Mouse (Mus musculus) stomach, embryonic 15.5 days (tissue): ENCODE data around the gene Wdr62. TPM values are rescaled to one million over a fixed set of nuclear protein-coding genes. Genes with fewer than 3 reads are reported as not detected.

Experiments used
- ATAC-seq: fragments of 200-750 bp; cut with Nextera tagmentation; 2 replicates; pipeline ENCODE4 v1.8.0; 2017; ENCODE audit warnings: low read depth, moderate number of reproducible peaks, moderate TSS enrichment; ENCODE audit not compliant: insufficient read depth, low FRiP score
- H3K27ac ChIP-seq: fragments of 300-500 bp; sonication (generic); 2 replicates; pipeline ENCODE4 v1.5.1; 2015; ENCODE audit warnings: mild to moderate bottlenecking, inconsistent platforms
- H3K27me3 ChIP-seq: fragments of 300-500 bp; sonication (generic); replicated peaks from 2 replicates; pipeline ENCODE4 v1.6.1; 2015; ENCODE audit warnings: inconsistent platforms
- H3K36me3 ChIP-seq: fragments of 300-500 bp; sonication (generic); 2 replicates; pipeline ENCODE4 v1.6.1; 2015; ENCODE audit warnings: inconsistent platforms
- H3K4me1 ChIP-seq: fragments of 300-500 bp; sonication (generic); 2 replicates; pipeline ENCODE4 v1.6.1; 2015; ENCODE audit warnings: inconsistent platforms
- H3K4me2 ChIP-seq: fragments of 300-500 bp; sonication (generic); 2 replicates; pipeline ENCODE4 v1.6.1; 2015; ENCODE audit warnings: mild to moderate bottlenecking, inconsistent platforms
- H3K4me3 ChIP-seq: fragments of 300-500 bp; sonication (generic); replicated peaks from 2 replicates; pipeline ENCODE4 v1.5.1; 2015; ENCODE audit warnings: inconsistent platforms
- H3K9ac ChIP-seq: fragments of 300-500 bp; sonication (generic); 2 replicates; pipeline ENCODE4 v1.6.1; 2015; ENCODE audit warnings: inconsistent platforms
- H3K9me3 ChIP-seq: fragments of 300-500 bp; sonication (generic); 2 replicates; pipeline ENCODE4 v1.6.1; 2016; ENCODE audit warnings: inconsistent platforms
- WGBS: fragments of 180-500 bp; shearing (Covaris S2); methylation state at CpG from one replicate; pipeline ENCODE4 v1.1.7; 2015; 5-methylcytosine and 5-hydroxymethylcytosine counted together
- polyA plus RNA-seq: library from polyadenylated mRNA; unstranded; fragments of >200 nt; fragmentation: Nextera tagmentation; extraction: Ambion mirVana; gene quantifications from 2 replicates; pipeline ENCODE4 v1.2.1, GENCODE M21; 2015

Gene Wdr62
- polyA plus RNA-seq, 1 experiment from 2014 or later = 5.3 TPM

DNA sequence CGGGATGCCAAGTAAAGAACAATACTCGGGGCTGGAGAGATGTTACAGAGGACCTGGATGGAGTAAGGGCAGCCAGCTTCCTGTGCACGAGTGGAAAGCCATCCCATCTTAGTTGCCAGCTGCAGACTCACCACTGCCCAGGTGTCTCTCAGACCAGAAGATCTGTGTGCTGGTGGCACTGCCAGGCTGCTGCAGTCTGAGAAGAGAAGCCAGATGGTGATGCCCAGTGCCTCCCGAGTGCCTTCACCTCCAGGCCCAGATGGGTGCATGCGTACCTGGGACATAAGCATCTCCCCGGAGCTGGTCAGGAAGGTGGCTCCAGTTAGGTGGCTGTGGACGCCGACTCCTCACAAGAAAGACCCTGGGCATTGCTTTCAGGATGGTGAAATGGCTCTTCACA lies 45.1 kb downstream of the Wdr62 start:
- Histone ChIP-seq H3K4me2 (no peak overlapping the region), H3K27ac (no peak overlapping the region), H3K36me3 (peaks cover 10% of the 10 kb centered on the region), H3K9me3 (no peaks in the 10 kb centered on the region), H3K4me3 (no peak overlapping the region), H3K9ac (no peak overlapping the region), H3K4me1 (peaks cover 16% of the 10 kb centered on the region), H3K27me3 (no peaks in the 10 kb centered on the region)
- no peak for ATAC-seq
- WGBS = 89% methylated on average over 8 of the region's 8 CpGs

- H3K27ac ChIP-seq = no peak overlapping the region
- no peak for ATAC-seq
- no peak overlapping the region for H3K4me2 ChIP-seq
- H3K4me3 ChIP-seq = no peak overlapping the region
- 92% methylated on average over 15 of the region's 15 CpGs for WGBS
- H3K9me3 ChIP-seq = no peaks in the 10 kb centered on the region
- H3K9ac ChIP-seq = no peak overlapping the region
- H3K4me1 ChIP-seq = peaks cover 16% of the 10 kb centered on the region
- no peaks in the 10 kb centered on the region for H3K27me3 ChIP-seq
- peaks cover 10% of the 10 kb centered on the region for H3K36me3 ChIP-seq
These were observed 45.9 kb downstream of the Wdr62 start for GRCm38 (mm10) chr7:30234276-30234858.

- peaks cover 16% of the 10 kb centered on the region for H3K4me1 ChIP-seq
- peaks cover 12% of the 10 kb centered on the region for H3K36me3 ChIP-seq
- H3K9ac ChIP-seq = no peak overlapping the region
- ATAC-seq = no peak
- no peaks in the 10 kb centered on the region for H3K27me3 ChIP-seq
- WGBS = 88% methylated on average over 20 of the region's 20 CpGs
- H3K9me3 ChIP-seq = no peaks in the 10 kb centered on the region
- no peak overlapping the region for H3K27ac ChIP-seq
- peak overlapping the region; percentile 86 for H3K4me2 ChIP-seq
- no peak overlapping the region for H3K4me3 ChIP-seq
These were observed 46.8 kb downstream of the Wdr62 start for GRCm38 (mm10) chr7:30233387-30233786.

GRCm38 (mm10) chr7:30232631-30233148 lies 47.5 kb downstream of the Wdr62 start:
- Histone ChIP-seq H3K9me3 (no peaks in the 10 kb centered on the region), H3K27me3 (no peaks in the 10 kb centered on the region), H3K9ac (peak overlapping the region; percentile 51), H3K4me2 (peak overlapping the region; percentile 86), H3K4me3 (peak overlapping the region; percentile 55), H3K36me3 (peaks cover 12% of the 10 kb centered on the region), H3K4me1 (peaks cover 16% of the 10 kb centered on the region), H3K27ac (peak overlapping the region; percentile 97)
- peak; percentile 3; the same call in 1 of the 2 replicates for ATAC-seq
- WGBS = 4% methylated on average over 24 of the region's 24 CpGs

- peak within 1 kb of the TSS; percentile 55 for H3K4me3 ChIP-seq
- WGBS = under 1% methylated on average over 67 of the region's 67 CpGs
- H3K4me1 ChIP-seq = peaks cover 16% of the 10 kb centered on the region
- no peaks in the 10 kb centered on the region for H3K27me3 ChIP-seq
- peak within 1 kb of the TSS; percentile 86 for H3K4me2 ChIP-seq
- H3K9ac ChIP-seq = peak within 1 kb of the TSS; percentile 53
- ATAC-seq = peak; percentile 95
- no peaks in the 10 kb centered on the region for H3K9me3 ChIP-seq
- H3K27ac ChIP-seq = peak within 1 kb of the TSS; percentile 97
- H3K36me3 ChIP-seq = peaks cover 12% of the 10 kb centered on the region
These were observed 48.4 kb downstream of the Wdr62 start, which contains the start of the genes Polr2i and Tbcb for GRCm38 (mm10) chr7:30231669-30232454. Gene Polr2i (plus strand): TSS chr7:30231948. Gene Tbcb (minus strand): TSS chr7:30232272.

DNA sequence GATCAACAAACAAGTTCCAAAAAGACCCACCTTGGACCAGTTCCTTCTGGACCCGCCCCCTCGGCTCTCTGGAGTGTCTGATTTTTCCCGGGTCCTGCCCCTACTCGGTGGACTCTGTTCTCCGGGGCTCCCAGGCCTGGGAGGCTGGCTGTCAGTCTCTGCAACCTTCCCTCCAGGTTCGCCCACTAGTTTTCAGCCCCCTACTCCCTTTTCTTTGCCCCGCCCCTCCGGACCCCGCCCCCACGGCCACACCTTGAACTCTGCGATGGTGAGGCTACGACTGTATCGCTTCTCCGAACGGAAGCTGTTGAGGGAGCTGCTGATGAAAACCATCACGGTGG lies 48.9 kb downstream of the Wdr62 start:
- Histone ChIP-seq H3K4me1 (peaks cover 16% of the 10 kb centered on the region), H3K27me3 (no peaks in the 10 kb centered on the region), H3K4me3 (peak overlapping the region; percentile 55), H3K36me3 (peaks cover 14% of the 10 kb centered on the region), H3K9me3 (no peaks in the 10 kb centered on the region), H3K27ac (peak overlapping the region; percentile 7; the same call in 1 of the 2 replicates), H3K4me2 (peak overlapping the region; percentile 81), H3K9ac (peak overlapping the region; percentile 37)
- WGBS = 1% methylated on average over 16 of the region's 16 CpGs
- no peak; the same call in none of the 2 replicates for ATAC-seq

- Histone ChIP-seq H3K9ac (no peak overlapping the region), H3K27ac (no peak overlapping the region), H3K4me2 (no peak overlapping the region), H3K9me3 (no peaks in the 10 kb centered on the region), H3K27me3 (no peaks in the 10 kb centered on the region), H3K4me1 (peaks cover 5% of the 10 kb centered on the region; the same call in 1 of the 2 replicates), H3K36me3 (peaks cover 22% of the 10 kb centered on the region), H3K4me3 (no peak overlapping the region)
- ATAC-seq = no peak
- WGBS = 90% methylated on average over 12 of the region's 12 CpGs
These were observed 56.0 kb downstream of the Wdr62 start for GRCm38 (mm10) chr7:30224206-30224605.

DNA sequence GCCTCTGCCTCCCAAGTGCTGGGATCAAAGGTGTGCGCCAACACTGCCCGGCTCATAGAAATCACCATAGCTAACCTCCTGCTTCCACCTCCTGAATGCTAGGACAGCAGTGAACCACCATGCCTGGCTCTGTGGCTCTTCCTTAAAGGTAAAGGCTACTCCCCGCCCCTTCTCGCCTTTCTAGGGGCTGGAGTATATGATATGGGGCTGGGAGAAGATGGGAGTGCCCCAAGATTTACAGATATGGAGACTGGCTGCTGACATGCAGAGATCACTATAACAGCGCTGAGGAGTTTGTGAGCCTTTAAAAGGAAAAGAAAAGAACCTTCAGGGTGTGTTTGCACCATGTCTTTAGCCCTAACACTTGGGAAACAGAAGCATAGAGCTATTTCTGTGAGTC lies 58.0 kb downstream of the Wdr62 start:
- no peak overlapping the region for H3K4me3 ChIP-seq
- 94% methylated on average over 5 of the region's 5 CpGs for WGBS
- no peaks in the 10 kb centered on the region for H3K27me3 ChIP-seq
- no peak overlapping the region for H3K27ac ChIP-seq
- no peak overlapping the region for H3K4me2 ChIP-seq
- ATAC-seq = no peak
- H3K9me3 ChIP-seq = no peaks in the 10 kb centered on the region
- no peak overlapping the region for H3K9ac ChIP-seq
- peaks cover 20% of the 10 kb centered on the region for H3K36me3 ChIP-seq
- H3K4me1 ChIP-seq = peaks cover 9% of the 10 kb centered on the region; the same call in 1 of the 2 replicates

GRCm38 (mm10) chr7:30221433-30221832 lies 58.8 kb downstream of the Wdr62 start:
- Histone ChIP-seq H3K27ac (no peak overlapping the region), H3K9ac (no peak overlapping the region), H3K4me1 (peaks cover 9% of the 10 kb centered on the region; the same call in 1 of the 2 replicates), H3K4me3 (no peak overlapping the region), H3K4me2 (no peak overlapping the region), H3K36me3 (peaks cover 20% of the 10 kb centered on the region), H3K27me3 (no peaks in the 10 kb centered on the region), H3K9me3 (no peaks in the 10 kb centered on the region)
- 78% methylated on average over 3 of the region's 3 CpGs for WGBS
- no peak for ATAC-seq

- WGBS = 20% methylated on average over 11 of the region's 11 CpGs
- Histone ChIP-seq H3K9ac (peak overlapping the region; percentile 29; the same call in 1 of the 2 replicates), H3K27ac (peak overlapping the region; percentile 31; the same call in 1 of the 2 replicates), H3K9me3 (no peaks in the 10 kb centered on the region), H3K27me3 (no peaks in the 10 kb centered on the region), H3K4me2 (peak overlapping the region; percentile 91), H3K4me1 (peaks cover 9% of the 10 kb centered on the region; the same call in 1 of the 2 replicates), H3K36me3 (peaks cover 9% of the 10 kb centered on the region), H3K4me3 (peak overlapping the region; percentile 46)
- 0 out of 2 replicates have a peak, but pooled peaks have one; percentile 48 for ATAC-seq
These were observed 60.2 kb downstream of the Wdr62 start for GRCm38 (mm10) chr7:30220008-30220356.

DNA sequence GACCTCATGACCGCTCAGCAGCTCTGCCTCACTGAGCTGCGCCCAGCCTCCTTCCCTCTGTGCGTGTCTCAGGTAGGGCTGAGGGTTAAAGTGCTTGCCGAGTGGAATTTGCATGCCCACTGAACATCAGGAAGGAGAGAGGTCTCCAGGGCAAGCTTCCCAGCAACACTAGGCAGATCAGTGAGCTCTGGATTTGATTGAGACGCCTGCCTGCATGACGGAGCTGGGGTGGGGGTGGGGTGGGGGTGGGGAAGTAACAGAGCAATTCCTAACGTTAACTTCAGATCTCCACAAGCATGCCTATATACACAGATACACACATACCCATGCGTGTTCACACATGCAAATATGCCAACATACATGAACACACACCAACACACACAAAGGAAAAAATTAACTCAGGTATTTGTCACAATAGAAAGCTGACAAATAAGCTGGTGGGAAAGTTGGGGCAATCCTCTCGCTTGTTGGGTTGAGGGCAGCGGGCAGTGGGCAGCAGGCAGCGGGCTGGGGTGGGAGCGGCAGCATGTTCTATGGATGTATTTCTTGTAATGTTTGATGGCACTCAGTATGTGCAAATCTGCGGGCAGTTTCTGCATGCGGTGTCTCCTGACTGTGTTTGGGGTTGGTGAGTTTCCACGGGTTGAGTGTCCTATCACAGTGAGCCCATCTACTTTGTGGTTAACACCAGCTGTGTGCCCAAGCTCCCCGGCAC lies 60.8 kb downstream of the Wdr62 start:
- H3K27me3 ChIP-seq = no peaks in the 10 kb centered on the region
- H3K27ac ChIP-seq = peak overlapping the region; percentile 31; the same call in 1 of the 2 replicates
- peak overlapping the region; percentile 29 for H3K9ac ChIP-seq
- H3K36me3 ChIP-seq = peaks cover 9% of the 10 kb centered on the region
- H3K4me3 ChIP-seq = peak overlapping the region; percentile 46
- peak overlapping the region; percentile 91 for H3K4me2 ChIP-seq
- H3K4me1 ChIP-seq = peaks cover 9% of the 10 kb centered on the region; the same call in 1 of the 2 replicates
- peak; percentile 53; the same call in 1 of the 2 replicates for ATAC-seq
- no peaks in the 10 kb centered on the region for H3K9me3 ChIP-seq
- WGBS = 3% methylated on average over 16 of the region's 16 CpGs
